Mouse (Mus musculus) hindbrain, embryonic 10.5 days (tissue): ENCODE measurements around the gene Clcnka. TPM values are rescaled to one million over a fixed set of nuclear protein-coding genes. Genes with fewer than 3 reads are reported as not detected.
A peak's percentile ranks its signal among the peaks of the same experiment; 100 is the strongest.

ENCODE experiments used
- DNase-seq: peaks from one replicate; pipeline ENCODE4 v3.0.0-alpha.2; 2017; ENCODE audit warnings: low spot score
- H3K27ac ChIP-seq: fragments of 300-500 bp; sonication (generic); 2 replicates; pipeline ENCODE4 v1.5.1; 2016; ENCODE audit warnings: mild to moderate bottlenecking, moderate library complexity
- H3K27me3 ChIP-seq: fragments of 300-500 bp; sonication (generic); 2 replicates; pipeline ENCODE4 v1.6.1; 2016; ENCODE audit warnings: mild to moderate bottlenecking; ENCODE audit not compliant: poor library complexity, insufficient read depth, severe bottlenecking
- H3K36me3 ChIP-seq: fragments of 300-500 bp; sonication (generic); 2 replicates; pipeline ENCODE4 v1.6.1; 2016; ENCODE audit warnings: mild to moderate bottlenecking, moderate library complexity
- H3K4me1 ChIP-seq: fragments of 300-500 bp; sonication (generic); replicated peaks from 2 replicates; pipeline ENCODE4 v1.6.1; 2016; ENCODE audit warnings: mild to moderate bottlenecking
- H3K4me3 ChIP-seq: fragments of 300-500 bp; sonication (generic); 2 replicates; pipeline ENCODE4 v1.5.1; 2016; ENCODE audit warnings: mild to moderate bottlenecking, moderate library complexity
- H3K9me3 ChIP-seq: fragments of 300-500 bp; sonication (generic); 2 replicates; pipeline ENCODE4 v1.6.1; 2016; ENCODE audit warnings: mild to moderate bottlenecking, moderate library complexity
- WGBS: fragments of 180-500 bp; shearing (Covaris S2); methylation state at CpG from one replicate; pipeline ENCODE4 v1.1.7; 2016; 5-methylcytosine and 5-hydroxymethylcytosine counted together
- polyA plus RNA-seq: library from polyadenylated mRNA; unstranded; fragments of >200 nt; fragmentation: Nextera tagmentation; extraction: Ambion mirVana; gene quantifications from 2 replicates; pipeline ENCODE4 v1.2.1, GENCODE M21; 2016

The Clcnka gene
- polyA plus RNA-seq, 1 experiment from 2014 or later: 0.33 TPM

DNA sequence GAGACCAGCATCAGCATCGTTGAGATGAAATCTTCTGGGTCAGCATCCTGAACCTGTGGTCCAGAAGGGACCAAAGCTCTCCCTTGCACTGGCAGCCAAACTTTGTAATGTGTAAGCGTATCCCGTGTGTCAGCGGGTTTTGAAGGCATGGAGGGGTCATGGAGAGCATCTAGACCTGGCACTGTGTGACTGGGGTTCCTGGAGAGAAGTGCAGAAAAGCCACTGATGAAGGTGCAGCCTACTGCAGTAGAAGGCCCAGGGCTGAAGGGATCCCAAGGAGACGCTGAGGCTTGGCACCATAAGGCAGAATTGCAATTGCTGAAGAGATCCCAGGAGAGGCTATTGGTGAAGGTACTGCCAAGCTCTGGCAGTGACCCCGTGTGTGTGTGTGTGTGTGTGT is 30.9 kb upstream of the Clcnka start:
- Histone ChIP-seq H3K27ac (no peak overlapping the region), H3K27me3 (peaks cover 41% of the 10 kb centered on the region), H3K4me3 (no peak overlapping the region), H3K36me3 (no peaks in the 10 kb centered on the region), H3K4me1 (peaks cover 22% of the 10 kb centered on the region), H3K9me3 (no peaks in the 10 kb centered on the region)
- WGBS: 86% methylated on average over 6 of the region's 6 CpGs
- DNase-seq: no peak

- H3K27me3 ChIP-seq: peaks cover 51% of the 10 kb centered on the region
- peaks cover 22% of the 10 kb centered on the region for H3K4me1 ChIP-seq
- no peaks in the 10 kb centered on the region for H3K9me3 ChIP-seq
- H3K36me3 ChIP-seq: no peaks in the 10 kb centered on the region
- H3K27ac ChIP-seq: no peak overlapping the region
- 88% methylated on average over 13 of the region's 13 CpGs for WGBS
- H3K4me3 ChIP-seq: no peak overlapping the region
- no peak for DNase-seq
Measured at GRCm38 (mm10) chr4:141427921-141428320, 29.4 kb upstream of the Clcnka start.

DNA sequence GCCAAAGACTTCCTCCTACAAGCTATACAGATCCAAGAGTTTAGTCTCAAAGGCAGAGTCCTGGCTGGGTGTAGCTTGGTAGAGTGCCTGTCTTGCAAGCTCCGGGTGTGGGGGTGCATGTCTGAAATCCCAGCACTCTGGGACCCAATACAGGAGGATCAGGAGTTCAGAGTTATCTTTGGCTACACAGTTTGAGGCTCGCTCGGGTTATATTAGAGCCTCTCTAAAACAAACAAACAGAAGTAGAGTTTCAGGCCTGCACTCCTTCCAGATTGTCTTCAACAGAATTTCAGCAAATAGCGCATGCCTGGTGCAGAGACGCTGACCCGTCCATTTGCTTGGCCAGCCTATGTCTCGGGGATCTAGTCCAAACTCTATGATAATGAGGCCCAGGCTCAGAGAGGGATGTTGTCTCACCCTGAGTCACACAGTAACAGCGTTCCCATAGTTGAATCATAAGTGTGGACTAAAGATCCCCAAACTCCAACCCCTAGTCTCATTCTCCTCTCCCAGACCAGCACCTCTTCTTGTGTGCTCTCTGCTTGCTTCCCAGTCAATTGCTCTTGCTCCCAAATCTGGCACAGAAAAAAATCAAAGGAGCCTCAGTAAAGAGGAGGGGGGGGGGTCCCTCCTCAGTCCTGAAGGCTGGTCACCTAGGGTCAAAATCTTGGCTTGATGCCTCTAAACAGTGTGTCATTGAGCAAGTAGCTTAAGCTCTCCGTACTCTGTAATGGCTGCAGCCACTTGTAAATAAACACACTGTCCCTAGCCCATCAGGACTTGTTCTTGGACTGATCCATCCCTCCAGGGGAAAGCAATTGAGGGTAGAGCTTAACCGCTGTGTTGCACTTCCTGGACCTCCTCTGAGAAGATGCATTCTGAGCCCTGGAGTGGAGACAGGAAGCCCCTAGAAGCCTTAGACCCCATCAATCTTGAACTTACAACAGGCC is 28.5 kb upstream of the Clcnka start:
- no peak overlapping the region for H3K27ac ChIP-seq
- 84% methylated on average over 10 of the region's 10 CpGs for WGBS
- no peak overlapping the region for H3K4me3 ChIP-seq
- peaks cover 22% of the 10 kb centered on the region for H3K4me1 ChIP-seq
- no peak for DNase-seq
- no peaks in the 10 kb centered on the region for H3K36me3 ChIP-seq
- peaks cover 54% of the 10 kb centered on the region for H3K27me3 ChIP-seq
- no peaks in the 10 kb centered on the region for H3K9me3 ChIP-seq

GRCm38 (mm10) chr4:141425484-141426479 is 27.3 kb upstream of the Clcnka start:
- peaks cover 33% of the 10 kb centered on the region for H3K4me1 ChIP-seq
- H3K27me3 ChIP-seq: peaks cover 65% of the 10 kb centered on the region
- peak overlapping the region; percentile 48 for H3K4me3 ChIP-seq
- peak overlapping the region; percentile 25; the same call in 1 of the 2 replicates for H3K27ac ChIP-seq
- H3K36me3 ChIP-seq: no peaks in the 10 kb centered on the region
- H3K9me3 ChIP-seq: no peaks in the 10 kb centered on the region
- WGBS: 4% methylated on average over 36 of the region's 36 CpGs
- peak; percentile 17 for DNase-seq

DNA sequence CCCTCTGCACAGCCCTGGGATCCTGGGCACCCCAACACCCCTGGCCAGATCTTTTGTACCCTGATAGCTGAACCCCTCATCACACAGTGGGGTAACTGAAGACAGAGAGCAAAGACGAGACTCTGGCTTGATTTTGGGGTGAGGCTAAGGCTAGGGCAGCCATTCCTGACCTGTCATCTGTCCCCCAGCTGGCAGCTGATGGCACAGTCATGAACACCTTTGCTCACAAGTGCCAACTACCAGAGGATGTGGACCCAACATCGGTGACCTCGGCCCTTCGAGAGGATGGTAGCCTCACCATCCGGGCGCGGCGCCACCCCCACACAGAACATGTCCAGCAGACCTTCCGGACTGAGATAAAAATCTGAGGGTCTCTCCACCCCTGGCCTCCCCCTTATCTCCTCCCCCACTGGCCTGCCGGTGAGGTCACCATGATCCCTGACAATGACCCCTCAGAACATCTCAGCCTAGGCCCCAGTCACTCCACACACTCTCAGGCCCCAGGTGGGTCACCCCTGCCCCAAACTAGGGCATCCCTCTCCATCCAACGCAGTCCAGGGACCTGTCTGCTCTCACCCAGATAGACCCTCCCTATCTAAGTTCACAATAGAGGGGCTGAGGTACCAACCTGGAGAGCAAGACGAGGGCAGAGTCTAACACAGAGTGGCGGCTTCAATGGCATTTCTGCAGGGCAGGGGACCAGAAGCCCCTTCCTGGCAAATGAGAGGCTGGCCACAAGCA is 25.3 kb upstream of the Clcnka start:
- H3K27ac ChIP-seq: no peak overlapping the region
- no peaks in the 10 kb centered on the region for H3K36me3 ChIP-seq
- H3K4me1 ChIP-seq: peaks cover 46% of the 10 kb centered on the region
- WGBS: 86% methylated on average over 13 of the region's 13 CpGs
- no peak overlapping the region for H3K4me3 ChIP-seq
- H3K9me3 ChIP-seq: no peaks in the 10 kb centered on the region
- H3K27me3 ChIP-seq: peaks cover 65% of the 10 kb centered on the region
- no peak for DNase-seq

- Histone ChIP-seq H3K9me3 (no peaks in the 10 kb centered on the region), H3K27me3 (peaks cover 65% of the 10 kb centered on the region)
- WGBS: 80% methylated on average over 5 of the region's 5 CpGs
Measured at GRCm38 (mm10) chr4:141423288-141423687, 24.8 kb upstream of the Clcnka start.

GRCm38 (mm10) chr4:141422841-141423240 is 24.3 kb upstream of the Clcnka start:
- H3K36me3 ChIP-seq: no peaks in the 10 kb centered on the region
- H3K4me3 ChIP-seq: no peak overlapping the region
- peaks cover 46% of the 10 kb centered on the region for H3K4me1 ChIP-seq
- H3K27me3 ChIP-seq: peaks cover 65% of the 10 kb centered on the region
- no peak overlapping the region for H3K27ac ChIP-seq
- H3K9me3 ChIP-seq: no peaks in the 10 kb centered on the region
- DNase-seq: no peak
- WGBS: 81% methylated on average over 5 of the region's 5 CpGs

More at GRCm38 (mm10) chr4:141423288-141423687, 24.8 kb upstream of the Clcnka start:
- no peak for DNase-seq
- Histone ChIP-seq H3K27ac (no peak overlapping the region), H3K4me1 (peaks cover 46% of the 10 kb centered on the region), H3K4me3 (no peak overlapping the region), H3K36me3 (no peaks in the 10 kb centered on the region)

- no peak overlapping the region for H3K27ac ChIP-seq
- H3K36me3 ChIP-seq: no peaks in the 10 kb centered on the region
- H3K27me3 ChIP-seq: peaks cover 52% of the 10 kb centered on the region
- H3K4me3 ChIP-seq: no peak overlapping the region
- peaks cover 41% of the 10 kb centered on the region for H3K4me1 ChIP-seq
- no peaks in the 10 kb centered on the region for H3K9me3 ChIP-seq
- DNase-seq: no peak
- WGBS: 73% methylated on average over 14 of the region's 14 CpGs
Measured at GRCm38 (mm10) chr4:141421423-141421822, 22.9 kb upstream of the Clcnka start.

DNA sequence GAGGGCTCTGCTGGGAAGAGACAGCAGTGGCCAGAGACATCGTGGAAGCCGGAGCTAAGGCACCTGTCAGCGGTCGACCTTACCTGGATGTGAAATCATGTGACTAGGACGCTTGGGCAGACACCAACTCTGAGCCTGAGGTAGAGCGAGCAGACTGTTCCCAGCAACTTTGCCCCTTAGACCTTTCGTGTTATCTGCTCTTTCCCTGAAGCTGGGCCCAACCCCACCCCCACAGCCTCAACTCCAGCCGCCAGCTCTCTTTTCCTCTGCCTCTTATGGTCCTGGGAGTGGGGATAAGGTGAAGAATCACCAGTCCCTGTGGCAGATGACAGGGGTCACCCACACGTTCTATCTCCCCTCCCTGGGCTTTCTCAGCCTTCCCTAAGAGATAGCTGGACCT is 22.4 kb upstream of the Clcnka start:
- H3K27me3 ChIP-seq: peaks cover 47% of the 10 kb centered on the region
- no peak overlapping the region for H3K27ac ChIP-seq
- no peak for DNase-seq
- WGBS: 54% methylated on average over 9 of the region's 9 CpGs
- H3K4me1 ChIP-seq: peaks cover 36% of the 10 kb centered on the region
- no peaks in the 10 kb centered on the region for H3K9me3 ChIP-seq
- H3K4me3 ChIP-seq: no peak overlapping the region
- H3K36me3 ChIP-seq: no peaks in the 10 kb centered on the region

DNA sequence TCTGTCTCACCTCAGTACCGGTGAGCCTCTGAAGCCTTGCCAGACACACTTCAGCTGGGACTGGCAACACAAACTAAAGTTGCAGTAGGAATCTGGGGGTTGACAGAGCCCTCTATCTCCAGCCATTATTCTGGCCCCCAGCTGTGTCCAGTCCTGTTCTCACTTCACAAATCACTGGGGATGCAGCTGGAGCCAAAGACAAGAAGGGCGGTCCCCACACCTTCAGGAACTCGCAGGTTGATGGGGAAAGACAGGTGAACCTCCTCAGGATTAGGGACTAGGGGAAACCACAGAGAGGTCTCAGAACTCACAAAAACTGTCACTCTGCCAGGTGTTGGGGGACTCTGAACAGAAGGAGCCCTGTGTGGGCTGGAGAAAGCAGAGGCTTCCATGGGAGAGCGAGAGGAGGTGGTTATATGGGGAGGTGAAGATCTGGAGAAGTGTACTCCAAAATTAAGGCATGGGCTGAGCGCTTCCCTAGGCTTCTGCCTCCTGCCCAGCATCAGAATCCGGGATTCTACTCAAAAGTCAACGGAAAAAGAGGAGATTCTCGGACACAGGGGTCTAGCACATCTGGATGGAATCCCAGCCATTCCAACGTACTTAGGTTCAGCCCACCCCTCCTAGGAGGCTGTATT is 21.8 kb upstream of the Clcnka start, which contains the start of gene Hspb7:
Hspb7 (plus strand) TSS at position 588 of the 638 bp plus-strand sequence.
- H3K27ac ChIP-seq: 0 out of 2 replicates have a peak within 1 kb of the TSS, but pooled peaks have one; percentile 50
- H3K4me3 ChIP-seq: no peak within 1 kb of the TSS
- no peak for DNase-seq
- H3K36me3 ChIP-seq: no peaks in the 10 kb centered on the region
- H3K27me3 ChIP-seq: peaks cover 41% of the 10 kb centered on the region
- no peaks in the 10 kb centered on the region for H3K9me3 ChIP-seq
- peaks cover 30% of the 10 kb centered on the region for H3K4me1 ChIP-seq
- 65% methylated on average over 9 of the region's 9 CpGs for WGBS

DNA sequence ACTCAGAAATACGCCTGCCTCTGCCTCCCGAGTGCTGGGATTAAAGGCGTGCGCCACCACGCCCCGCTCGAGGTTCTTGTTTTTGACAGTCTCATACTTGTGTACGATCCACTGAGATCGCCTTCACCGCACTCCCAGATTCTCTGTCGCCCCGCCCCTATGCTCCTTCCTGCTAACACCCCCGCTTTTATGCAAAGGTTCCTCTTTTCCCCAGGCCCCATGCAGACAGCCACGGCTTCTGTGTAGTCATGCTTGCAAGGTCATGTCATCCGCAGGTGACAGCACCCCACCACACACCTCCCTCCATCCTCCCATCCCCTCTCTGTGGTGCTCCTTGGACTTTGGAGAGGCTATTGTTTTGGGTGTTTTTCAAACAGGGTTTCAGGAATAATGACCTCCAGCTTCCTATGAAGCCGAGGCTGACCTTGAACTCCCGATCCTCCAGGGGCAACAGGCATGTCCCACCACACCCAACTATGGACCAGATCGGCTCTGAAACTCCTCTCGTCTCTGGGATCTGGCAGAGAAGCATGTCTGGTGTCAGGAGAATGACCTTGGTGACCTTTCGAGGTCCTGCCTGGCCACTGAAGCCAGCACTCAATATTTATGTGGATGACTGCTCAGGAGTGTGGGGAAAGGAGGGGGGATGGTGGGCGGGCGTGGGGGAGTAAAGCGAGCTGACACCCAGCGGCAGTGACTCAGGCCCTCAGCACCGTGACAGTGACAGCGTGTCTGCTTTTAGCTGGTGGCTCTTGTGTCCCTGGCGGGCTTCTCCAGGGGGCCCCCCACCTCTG is 21.1 kb upstream of the Clcnka start:
- Histone ChIP-seq H3K36me3 (no peaks in the 10 kb centered on the region), H3K4me1 (peaks cover 24% of the 10 kb centered on the region), H3K27ac (0 out of 2 replicates have a peak overlapping the region, but pooled peaks have one; percentile 50), H3K27me3 (peaks cover 34% of the 10 kb centered on the region), H3K4me3 (no peak overlapping the region), H3K9me3 (no peaks in the 10 kb centered on the region)
- no peak for DNase-seq
- WGBS: 66% methylated on average over 27 of the region's 27 CpGs
